Mouse (Mus musculus) olfactory bulb, adult 2 months (tissue): ENCODE data around the gene Tent4a. TPM values are rescaled to one million over a fixed set of nuclear protein-coding genes. Genes with fewer than 3 reads are reported as not detected.
"Not testable (repeated sequence)": the region's sequence is repeated elsewhere in the genome, so short reads cannot be mapped to it uniquely, and the experiment has no call there.

ENCODE experiments used
- H3K27ac ChIP-seq: fragments of 200-500 bp; 2 replicates; pipeline ENCODE4 v1.5.1; 2012; ENCODE audit warnings: low read depth, low read length; ENCODE audit not compliant: insufficient read depth
- H3K4me1 ChIP-seq: fragments of 200-500 bp; 2 replicates; pipeline ENCODE4 v1.6.1; 2012; ENCODE audit warnings: low read length; ENCODE audit not compliant: control insufficient read depth, insufficient read depth
- H3K4me3 ChIP-seq: fragments of 200-500 bp; 2 replicates; pipeline ENCODE4 v1.5.1; 2012; ENCODE audit warnings: mild to moderate bottlenecking, low read depth, low read length, moderate library complexity; ENCODE audit not compliant: insufficient read depth
- CTCF ChIP-seq: fragments of 200-500 bp; IDR thresholded peaks from 2 replicates; pipeline ENCODE4 v1.5.1; 2012; ENCODE audit warnings: low read depth, mild to moderate bottlenecking, low read length, moderate library complexity; ENCODE audit not compliant: insufficient read depth
- POLR2A ChIP-seq: fragments of 200-500 bp; IDR thresholded peaks from 2 replicates; pipeline ENCODE4 v1.6.1; 2012; ENCODE audit warnings: mild to moderate bottlenecking, low read depth, low read length, moderate library complexity; ENCODE audit not compliant: insufficient read depth
- WGBS: fragments of 180-500 bp; shearing (Covaris S2); methylation state at CpG from one replicate; pipeline ENCODE4 v1.1.7; 2018; 5-methylcytosine and 5-hydroxymethylcytosine counted together
- polyA plus RNA-seq: library from polyadenylated mRNA; stranded (reverse); fragments of >200 nt; gene quantifications from 2 replicates; pipeline ENCODE4 v1.2.4, GENCODE M21; 2012; ENCODE audit warnings: low replicate concordance; ENCODE audit not compliant: missing spikeins, insufficient read depth, insufficient read length

The Tent4a gene
- not detected in 2 replicates for polyA plus RNA-seq

DNA sequence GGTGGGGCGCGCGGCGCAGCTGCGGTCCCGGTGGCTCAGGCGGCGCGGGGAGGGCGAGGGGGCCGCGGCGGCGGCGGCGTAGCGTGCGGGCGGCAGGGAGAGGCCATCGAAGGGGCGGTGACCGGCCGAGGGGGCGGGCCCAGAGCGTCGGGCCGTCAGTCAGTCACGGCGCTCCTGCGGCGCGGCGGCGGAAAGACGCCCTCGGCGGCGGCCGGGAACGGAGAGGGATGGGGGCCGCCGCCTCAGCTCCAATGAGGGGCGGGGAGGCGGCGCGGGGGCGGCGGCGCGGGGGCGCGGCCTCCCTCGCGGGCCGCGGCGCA, at the start of gene Tent4a:
Gene Tent4a, minus strand, starts transcription at position 284 of the 320 bp plus-strand sequence.
- WGBS = 3% methylated on average over 54 of the region's 57 CpGs
- Histone ChIP-seq H3K4me3 (peak within 1 kb of the TSS; percentile 62), H3K27ac (peak within 1 kb of the TSS; percentile 76), H3K4me1 (peaks cover 31% of the 10 kb centered on the region)
- TF ChIP-seq POLR2A = no peak
- TF ChIP-seq CTCF = no peak

DNA sequence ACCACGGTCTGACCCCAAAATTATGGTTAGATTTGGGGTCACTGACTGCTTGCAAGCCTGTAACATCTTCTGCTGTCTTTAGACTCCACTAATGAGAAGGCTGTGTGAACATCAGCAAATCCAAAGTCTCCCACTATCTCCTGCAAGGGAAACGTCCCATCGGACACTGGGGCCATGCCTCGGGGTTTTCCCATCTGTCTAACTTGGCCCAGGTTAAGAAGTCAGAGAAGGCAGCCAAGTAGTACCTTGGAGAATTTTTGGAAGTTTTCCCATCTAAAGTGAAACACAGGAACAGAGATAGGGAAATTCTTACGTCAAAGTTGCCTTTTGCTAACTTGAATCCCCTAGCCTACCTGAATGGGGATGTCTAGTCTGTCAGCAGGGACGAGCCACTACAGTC, 49.2 kb upstream of the Tent4a start:
- 92% methylated on average over 6 of the region's 6 CpGs for WGBS
- no peak overlapping the region for H3K27ac ChIP-seq

GRCm38 (mm10) chr13:69582411-69582810, 48.0 kb upstream of the Tent4a start:
- H3K4me3 ChIP-seq = no peak overlapping the region
- no peak overlapping the region for H3K27ac ChIP-seq
- TF ChIP-seq POLR2A = no peak
- TF ChIP-seq CTCF = no peak
- 97% methylated on average over 6 of the region's 6 CpGs for WGBS
- no peaks in the 10 kb centered on the region for H3K4me1 ChIP-seq

More for the DNA sequence above, 49.2 kb upstream of the Tent4a start:
- H3K4me3 ChIP-seq = no peak overlapping the region
- TF ChIP-seq POLR2A (no peak), CTCF (no peak)
- no peaks in the 10 kb centered on the region for H3K4me1 ChIP-seq

GRCm38 (mm10) chr13:69577181-69577834, 42.9 kb upstream of the Tent4a start:
- TF ChIP-seq CTCF (no peak), POLR2A (no peak)
- no peaks in the 10 kb centered on the region for H3K4me1 ChIP-seq
- 93% methylated on average over 16 of the region's 16 CpGs for WGBS
- H3K4me3 ChIP-seq = no peak overlapping the region
- H3K27ac ChIP-seq = no peak overlapping the region

DNA sequence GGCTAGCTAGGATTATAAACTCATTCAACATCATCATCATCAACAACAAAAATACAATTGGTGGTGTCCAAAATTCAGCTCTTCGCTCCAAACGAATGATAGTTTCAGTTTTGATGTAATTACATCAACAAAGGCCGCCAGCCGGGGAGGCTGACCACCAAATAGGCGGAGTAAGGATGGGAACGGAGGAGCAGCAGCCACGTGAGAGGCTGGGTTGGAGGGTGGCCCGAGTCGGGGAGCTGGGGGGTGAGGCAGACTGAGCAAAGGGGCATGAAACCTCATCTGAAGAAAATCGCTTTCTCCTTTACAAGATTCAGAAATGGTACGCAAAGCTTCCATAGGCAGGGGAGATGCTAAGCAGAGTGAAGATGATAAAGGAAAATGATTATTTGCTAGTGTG, 42.3 kb upstream of the Tent4a start:
- Histone ChIP-seq H3K4me1 (no peaks in the 10 kb centered on the region), H3K4me3 (no peak overlapping the region), H3K27ac (no peak overlapping the region)
- no peak for TF ChIP-seq CTCF
- no peak for TF ChIP-seq POLR2A
- 66% methylated on average over 11 of the region's 11 CpGs for WGBS

DNA sequence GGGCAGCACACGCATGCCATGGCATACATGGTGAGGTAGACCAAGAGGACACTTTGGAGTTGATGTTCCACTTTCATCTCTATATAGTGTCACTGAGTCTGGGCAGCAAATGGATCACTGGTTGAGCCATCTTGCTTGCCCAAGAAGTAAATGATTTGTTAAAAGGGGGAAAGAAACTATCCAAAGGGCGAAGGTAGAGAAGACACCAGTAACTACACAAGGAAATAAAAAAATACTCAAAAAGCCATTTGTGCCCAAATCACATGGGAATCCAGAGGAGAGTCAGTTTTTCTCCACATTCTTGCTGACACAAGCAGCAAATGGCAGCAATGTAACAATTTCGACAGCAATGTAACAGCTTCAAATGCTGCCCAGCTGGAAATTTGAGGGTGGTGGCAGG, 38.2 kb upstream of the Tent4a start:
- Histone ChIP-seq H3K27ac (no peak overlapping the region), H3K4me1 (no peaks in the 10 kb centered on the region), H3K4me3 (no peak overlapping the region)
- TF ChIP-seq POLR2A (no peak), CTCF (no peak)
- WGBS = 94% methylated on average over 3 of the region's 3 CpGs

- no peak overlapping the region for H3K27ac ChIP-seq
- TF ChIP-seq POLR2A (no peak), CTCF (no peak)
- no peaks in the 10 kb centered on the region for H3K4me1 ChIP-seq
- WGBS = 78% methylated on average over 9 of the region's 9 CpGs
- H3K4me3 ChIP-seq = no peak overlapping the region
These were observed 34.8 kb upstream of the Tent4a start for GRCm38 (mm10) chr13:69569201-69569600.

- 97% methylated on average over 4 of the region's 4 CpGs for WGBS
- not testable (repeated sequence) for H3K4me1 ChIP-seq, H3K4me3 ChIP-seq, H3K27ac ChIP-seq
These were observed 31.0 kb upstream of the Tent4a start for GRCm38 (mm10) chr13:69565401-69565800.

DNA sequence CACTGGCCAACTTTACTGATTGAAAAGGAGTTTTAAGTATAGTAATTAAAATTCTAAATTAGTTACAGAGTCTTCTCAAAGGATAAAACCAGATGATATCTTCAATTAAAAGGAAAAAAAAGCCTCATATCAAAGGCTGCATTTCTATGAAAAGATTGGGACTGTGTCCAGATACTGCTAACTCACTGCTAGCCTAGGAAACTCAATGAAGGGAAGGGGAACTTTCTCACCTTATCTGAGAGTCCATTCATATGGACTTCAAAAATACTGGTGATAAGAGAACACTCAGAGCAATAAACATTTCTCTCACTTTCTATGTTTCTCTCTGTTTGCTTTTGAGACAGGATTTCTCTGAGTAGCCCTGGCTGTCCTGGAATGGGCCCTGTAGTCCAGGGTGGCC, 30.2 kb upstream of the Tent4a start:
- no peaks in the 10 kb centered on the region; the same call in 1 of the 2 replicates for H3K4me1 ChIP-seq
- TF ChIP-seq CTCF (no peak), POLR2A (no peak)
- no peak overlapping the region for H3K27ac ChIP-seq
- no peak overlapping the region for H3K4me3 ChIP-seq

GRCm38 (mm10) chr13:69563905-69564304, 29.5 kb upstream of the Tent4a start:
- 85% methylated on average over 3 of the region's 3 CpGs for WGBS
- Histone ChIP-seq H3K4me3 (no peak overlapping the region), H3K27ac (no peak overlapping the region), H3K4me1 (no peaks in the 10 kb centered on the region; the same call in 1 of the 2 replicates)
- no peak for TF ChIP-seq CTCF
- TF ChIP-seq POLR2A = no peak
